In the genomic region with DNA sequence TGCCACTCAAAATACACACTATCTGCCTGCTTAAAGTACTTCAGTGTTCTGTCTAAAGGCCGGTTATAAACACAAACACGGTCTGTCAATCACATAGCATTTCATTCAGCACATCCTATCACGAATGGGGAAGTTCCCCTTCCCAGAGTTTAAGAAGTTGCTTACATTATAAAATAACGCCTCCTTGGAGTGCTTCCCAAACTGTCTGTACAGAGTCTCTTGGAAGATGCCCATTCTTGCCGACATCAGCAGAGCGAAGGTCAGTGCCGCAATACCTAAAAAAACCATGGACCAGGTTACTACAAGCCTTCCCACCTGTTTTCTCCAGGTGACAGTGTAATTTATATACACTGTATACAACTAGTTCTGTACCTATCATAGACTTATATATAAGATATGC, we compare ENCODE assay signal across 25 mouse cellular contexts. TPM values are rescaled to one million over a fixed set of nuclear protein-coding genes. Genes with fewer than 3 reads are reported as not detected.
DNase-seq lines count a peak whose midpoint lies in the region; ATAC-seq and TF ChIP-seq lines count a peak whose summit lies in the region.
"Had no signal": no experiment of that assay in that cellular context is flagged by ENCODE, and none has a peak within 500 bp of the region (broad histone marks: within the 10 kb centered on the region; RNA-seq: fewer than 3 reads in every experiment).

No protein-coding gene starts in this region.

- peak; percentile 82 for DNase-seq in kidney, adult 2 months
- DNase-seq in kidney, adult 18-20 months: no peak
- peak; percentile 54 to 56 for DNase-seq in kidney, postnatal 25 days
- DNase-seq in kidney, adult 11 months: no peak
- peak; percentile 55 for DNase-seq in lung, embryonic 14.5 days
- no peak for DNase-seq in lung, postnatal 10 days
- DNase-seq in lung, adult 2 months: no peak
- DNase-seq: adrenal gland, adult 8-10 months; adrenal gland, postnatal 14 days; adrenal gland, postnatal 36 days; B cell, adult 2 months; cerebellum, adult 11-12 months; cerebellum, adult 2 months; cerebellum, adult 9-10 months; cerebellum, postnatal 10 days; cerebellum, postnatal 25 days had no signal

- no peak overlapping the region for H3K9ac ChIP-seq in lung, embryonic 14.5 days
- H3K9ac ChIP-seq in lung, embryonic 16.5 days (ENCODE audit: low read length): no peak overlapping the region
- H3K9ac ChIP-seq: embryonic facial prominence, embryonic 12.5 days; forebrain, embryonic 13.5 days had no signal

- H3K27ac ChIP-seq in kidney, adult 2 months (ENCODE audit: insufficient read depth, low read depth, low read length): peak overlapping the region; percentile 57; the same call in 1 of the 2 replicates
- no peak overlapping the region for H3K27ac ChIP-seq in lung, embryonic 14.5 days (ENCODE audit: low read depth)
- H3K27ac ChIP-seq in lung, embryonic 16.5 days (ENCODE audit: low read length): no peak overlapping the region
- H3K27ac ChIP-seq: embryonic facial prominence, embryonic 10.5 days; embryonic facial prominence, embryonic 12.5 days; forebrain, embryonic 13.5 days had no signal

- TF ChIP-seq POLR2A in kidney, adult 2 months (IDR thresholded peaks at IDR 0.05; ENCODE audit: low read depth, low read length): no peak
- no peak for TF ChIP-seq POLR2A in lung, adult 2 months (IDR thresholded peaks at IDR 0.05; ENCODE audit: borderline replicate concordance, extremely low read depth, low read depth, low read length)

- 59% methylated on average over 7 of the region's 7 CpGs for WGBS in kidney, adult 2 months
- 64% methylated on average over 7 of the region's 7 CpGs for WGBS in lung, embryonic 14.5 days
- 60% methylated on average over 7 of the region's 7 CpGs for WGBS in lung, embryonic 16.5 days
- 73% methylated on average over 7 of the region's 7 CpGs for WGBS in lung, adult 2 months

- no peaks in the 10 kb centered on the region for H3K9me3 ChIP-seq in lung, embryonic 14.5 days (ENCODE audit: low read depth, low read length)
- no peaks in the 10 kb centered on the region for H3K9me3 ChIP-seq in lung, embryonic 16.5 days (ENCODE audit: control insufficient read depth, low read length)
- H3K9me3 ChIP-seq: embryonic facial prominence, embryonic 10.5 days; embryonic facial prominence, embryonic 12.5 days; forebrain, embryonic 13.5 days; G1E had no signal

- H3K4me3 ChIP-seq in kidney, adult 2 months (ENCODE audit: insufficient read depth, low read depth, low read length): no peak overlapping the region
- no peak overlapping the region for H3K4me3 ChIP-seq in lung, embryonic 14.5 days (ENCODE audit: low read depth, low read length)
- H3K4me3 ChIP-seq in lung, embryonic 16.5 days (ENCODE audit: low read length): no peak overlapping the region
- no peak overlapping the region for H3K4me3 ChIP-seq in lung, adult 2 months (replicated peaks; ENCODE audit: extremely low read depth, low read depth, low read length)
- H3K4me3 ChIP-seq: embryonic facial prominence, embryonic 10.5 days; embryonic facial prominence, embryonic 12.5 days; forebrain, embryonic 13.5 days had no signal

- H3K4me2 ChIP-seq in lung, embryonic 14.5 days: no peak overlapping the region
- no peak overlapping the region for H3K4me2 ChIP-seq in lung, embryonic 16.5 days (ENCODE audit: low read depth, low read length)
- H3K4me2 ChIP-seq: embryonic facial prominence, embryonic 12.5 days; forebrain, embryonic 13.5 days had no signal

- no peak for TF ChIP-seq CTCF in kidney, adult 2 months (conservative IDR thresholded peaks at IDR 0.05; ENCODE audit: insufficient read depth, insufficient read length, low read depth, low read length)
- TF ChIP-seq CTCF in lung, embryonic 14.5 days (IDR thresholded peaks at IDR 0.05; ENCODE audit: low read depth): no peak
- no peak for TF ChIP-seq CTCF in lung, adult 2 months (IDR thresholded peaks at IDR 0.05; ENCODE audit: insufficient read depth, low read length)

- H3K27me3 ChIP-seq in kidney, adult 2 months (replicated peaks; ENCODE audit: control insufficient read depth, insufficient read depth, low read length): no peaks in the 10 kb centered on the region
- no peaks in the 10 kb centered on the region for H3K27me3 ChIP-seq in lung, embryonic 14.5 days (ENCODE audit: insufficient read depth, low read length)
- H3K27me3 ChIP-seq in lung, embryonic 16.5 days (ENCODE audit: control insufficient read depth, insufficient read depth, low read depth, low read length): no peaks in the 10 kb centered on the region
- H3K27me3 ChIP-seq: CH12.LX; embryonic facial prominence, embryonic 12.5 days; forebrain, embryonic 13.5 days; Patski had no signal

- ATAC-seq in lung, embryonic 14.5 days (ENCODE audit: insufficient read depth): no peak
- ATAC-seq in lung, embryonic 16.5 days (ENCODE audit: low read depth): peak; percentile 15; the same call in 1 of the 2 replicates
- ATAC-seq: activated CD4-positive, CD25-positive, alpha-beta regulatory T cell, adult 4 months; CD4-positive, CD25-positive, alpha-beta regulatory T cell, adult 4 months; forebrain, embryonic 13.5 days; Patski had no signal

- H3K36me3 ChIP-seq in kidney, adult 2 months (ENCODE audit: control insufficient read depth, insufficient read depth, low read length): peaks cover 19% of the 10 kb centered on the region
- H3K36me3 ChIP-seq in lung, embryonic 14.5 days (ENCODE audit: insufficient read depth): peaks cover 94% of the 10 kb centered on the region
- H3K36me3 ChIP-seq in lung, embryonic 16.5 days (ENCODE audit: control insufficient read depth, insufficient read depth, low read length): peaks cover 40% of the 10 kb centered on the region

- peaks cover 14% of the 10 kb centered on the region for H3K4me1 ChIP-seq in kidney, adult 2 months (ENCODE audit: control insufficient read depth, insufficient read depth, low read length)
- H3K4me1 ChIP-seq in lung, embryonic 14.5 days (ENCODE audit: insufficient read depth): peaks cover 17% of the 10 kb centered on the region
- H3K4me1 ChIP-seq in lung, embryonic 16.5 days (replicated peaks; ENCODE audit: control insufficient read depth, insufficient read depth, low read length): peaks cover 22% of the 10 kb centered on the region
- peaks cover 4% of the 10 kb centered on the region; the same call in 1 of the 2 replicates for H3K4me1 ChIP-seq in lung, adult 2 months (ENCODE audit: control insufficient read depth, insufficient read depth, low read length)

RNA-seq across cellular contexts. Expression of gene Slc35b4, which starts 15.4 kb away (rescaled TPM):
- 88.5 and 90.9 TPM in 2 replicates for polyA plus RNA-seq in kidney, adult 2 months (2012; rRNA removed)
- polyA plus RNA-seq in lung, embryonic 14.5 days (2014; fragmentation: Nextera tagmentation; extraction: Ambion mirVana): 71.2 and 74.2 TPM in 2 replicates
- 58.7 and 60.1 TPM in 2 replicates for polyA plus RNA-seq in lung, embryonic 16.5 days (2015; fragmentation: Nextera tagmentation; extraction: Ambion mirVana)
- polyA plus RNA-seq in lung, adult 2 months (2012; rRNA removed): 13.9 and 21.1 TPM in 2 replicates

Comparison
In these comparisons a context has a peak if more than half of its experiments do, and no peak if none do; other contexts are left out.
1. DNase-seq: peak in kidney, adult 2 months (single experiment), kidney, postnatal 25 days (2 of 2) and lung, embryonic 14.5 days (single experiment); none in kidney, adult 18-20 months (single experiment), kidney, adult 11 months (single experiment), lung, postnatal 10 days (single experiment) and lung, adult 2 months (single experiment).